Mouse (Mus musculus) olfactory bulb, adult 2 months (tissue): ENCODE data around the gene Bcl3.

Experiments
- CTCF ChIP-seq: fragments of 200-500 bp; IDR thresholded peaks from 2 replicates; pipeline ENCODE4 v1.5.1; 2012; ENCODE audit warnings: low read depth, mild to moderate bottlenecking, low read length, moderate library complexity; ENCODE audit not compliant: insufficient read depth
- POLR2A ChIP-seq: fragments of 200-500 bp; IDR thresholded peaks from 2 replicates; pipeline ENCODE4 v1.6.1; 2012; ENCODE audit warnings: mild to moderate bottlenecking, low read depth, low read length, moderate library complexity; ENCODE audit not compliant: insufficient read depth

- TF ChIP-seq CTCF (no peak), POLR2A (no peak)
These were observed 54.3 kb downstream of the Bcl3 start for GRCm38 (mm10) chr7:19768251-19768650.
